Mouse (Mus musculus) B cell, adult 2 months (primary cell): Measurements from ENCODE around the gene Nyap2.
"Not testable (repeated sequence)": the region's sequence is repeated elsewhere in the genome, so short reads cannot be mapped to it uniquely, and the experiment has no call there.

Experiments
- DNase-seq, 2 experiments: peaks; one replicate each; pipeline ENCODE4 v3.0.0; 2022

The Nyap2 gene

GRCm38 (mm10) chr1:81209536-81209935, 132.8 kb downstream of the Nyap2 start:
- DNase-seq: no peak

- no peak for DNase-seq
Measured at GRCm38 (mm10) chr1:81211491-81211890, 134.7 kb downstream of the Nyap2 start.

- DNase-seq: no peak
Measured at GRCm38 (mm10) chr1:81219790-81220189, 143.0 kb downstream of the Nyap2 start.

- DNase-seq: no peak
Measured at GRCm38 (mm10) chr1:81231759-81232406, 155.1 kb downstream of the Nyap2 start.

GRCm38 (mm10) chr1:81232407-81232789, 155.6 kb downstream of the Nyap2 start:
- DNase-seq: not testable (repeated sequence)

GRCm38 (mm10) chr1:81248447-81249205, 171.9 kb downstream of the Nyap2 start:
- DNase-seq: no peak

DNA sequence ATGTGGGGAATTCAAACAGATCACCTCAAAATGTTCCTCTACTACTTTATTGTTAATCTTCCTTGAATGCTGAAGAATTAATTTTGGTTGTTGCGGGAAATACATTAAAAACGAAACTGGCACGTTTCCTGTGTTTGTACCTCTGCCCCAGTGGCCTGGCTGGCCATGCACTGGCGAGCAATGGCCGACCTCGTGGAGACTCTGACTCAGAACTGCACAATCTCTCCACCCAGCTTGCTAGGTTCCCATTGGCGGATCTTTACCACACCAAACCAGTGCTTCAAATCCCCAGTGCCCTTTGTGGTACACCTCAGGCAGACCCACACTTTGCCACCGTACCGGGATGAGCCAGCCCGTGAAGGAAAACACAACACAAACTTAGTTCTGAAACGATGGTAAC, 173.3 kb downstream of the Nyap2 start:
- no peak for DNase-seq

DNA sequence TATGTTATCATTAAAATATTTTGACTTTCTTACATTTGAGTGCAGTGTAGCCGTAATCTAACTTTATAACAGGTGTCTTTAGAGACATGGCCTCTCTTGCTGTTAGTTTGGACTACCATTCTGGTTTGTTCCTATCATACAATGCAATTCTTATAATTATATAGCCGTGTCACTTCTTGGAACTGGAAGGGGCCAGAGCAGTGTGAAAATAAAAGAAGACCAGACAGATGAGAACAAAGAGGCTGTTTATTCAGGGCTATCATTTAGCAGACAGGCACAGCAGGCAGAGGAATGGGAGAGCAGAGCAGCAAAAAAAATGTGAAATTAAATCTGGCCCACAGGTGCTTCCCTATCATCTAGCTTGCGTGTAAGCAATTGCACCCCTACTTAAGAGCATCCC, 189.7 kb downstream of the Nyap2 start:
- DNase-seq: no peak

- DNase-seq: no peak
Measured at GRCm38 (mm10) chr1:81280978-81281377, 204.2 kb downstream of the Nyap2 start.

GRCm38 (mm10) chr1:81285633-81286032, 208.9 kb downstream of the Nyap2 start:
- no peak for DNase-seq

DNA sequence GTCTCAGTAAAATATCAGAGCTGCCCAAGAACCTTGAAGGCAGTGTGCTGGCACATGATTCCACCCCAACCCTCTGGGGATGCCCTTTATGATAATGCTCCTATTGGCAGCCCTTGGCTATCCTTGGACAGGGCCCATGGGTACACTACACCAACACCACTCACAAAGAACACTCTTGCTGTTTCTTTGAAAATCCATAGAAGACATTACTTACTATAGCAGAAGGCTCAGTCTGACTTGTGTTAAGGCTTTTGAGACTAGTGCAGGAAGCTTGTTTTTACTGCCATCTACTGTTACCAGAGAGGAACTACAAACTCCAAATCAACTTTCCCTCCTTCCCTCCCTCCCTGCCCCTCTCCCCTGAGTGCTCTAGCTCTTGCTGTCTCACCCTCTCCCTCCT, 210.3 kb downstream of the Nyap2 start:
- peak; percentile 1 to 2 for DNase-seq

DNA sequence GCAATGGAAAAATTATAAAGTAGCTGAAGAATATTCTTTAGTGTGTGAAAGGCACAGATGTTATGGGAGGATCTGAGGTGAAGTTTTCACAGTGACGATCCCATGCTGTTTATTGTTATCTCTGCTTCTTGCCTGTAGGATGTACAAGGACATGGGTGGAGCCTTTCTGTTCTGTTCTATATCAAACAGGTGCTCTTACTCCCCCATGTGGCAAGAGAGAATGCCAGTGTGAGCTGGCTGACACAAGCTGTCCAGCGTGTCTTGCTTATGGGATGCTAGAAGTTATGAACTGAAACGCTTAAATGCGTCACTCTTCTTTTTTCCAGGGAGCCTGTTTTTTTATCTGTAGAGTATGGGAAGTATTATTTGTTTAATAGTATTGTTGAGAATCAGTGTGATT, 224.0 kb downstream of the Nyap2 start:
- DNase-seq: no peak

- peak; percentile 5 to 9 for DNase-seq
Measured at GRCm38 (mm10) chr1:81301661-81302060, 224.9 kb downstream of the Nyap2 start.

GRCm38 (mm10) chr1:81303389-81303788, 226.6 kb downstream of the Nyap2 start:
- DNase-seq: no peak

DNA sequence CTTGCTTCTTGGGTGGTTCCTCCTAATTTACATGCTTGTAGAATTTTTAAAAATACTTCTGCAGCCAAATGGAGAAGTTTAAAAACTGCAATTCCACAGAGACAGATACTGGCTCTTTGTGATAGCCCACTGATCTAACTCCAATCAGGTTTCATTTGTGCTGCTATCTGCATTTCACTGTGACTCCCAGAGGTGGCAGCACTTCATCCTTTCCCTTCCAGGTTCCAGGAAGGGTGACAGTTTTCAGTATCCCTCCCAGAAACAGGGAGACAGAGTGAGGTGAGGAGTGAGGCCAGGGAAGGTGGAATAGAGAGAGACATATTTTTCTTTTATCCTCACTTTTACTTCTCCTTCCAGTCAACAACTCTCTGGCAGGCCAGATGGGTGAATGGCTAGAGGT, 230.7 kb downstream of the Nyap2 start:
- no peak for DNase-seq

GRCm38 (mm10) chr1:81307934-81308333, 231.2 kb downstream of the Nyap2 start:
- no peak for DNase-seq

DNA sequence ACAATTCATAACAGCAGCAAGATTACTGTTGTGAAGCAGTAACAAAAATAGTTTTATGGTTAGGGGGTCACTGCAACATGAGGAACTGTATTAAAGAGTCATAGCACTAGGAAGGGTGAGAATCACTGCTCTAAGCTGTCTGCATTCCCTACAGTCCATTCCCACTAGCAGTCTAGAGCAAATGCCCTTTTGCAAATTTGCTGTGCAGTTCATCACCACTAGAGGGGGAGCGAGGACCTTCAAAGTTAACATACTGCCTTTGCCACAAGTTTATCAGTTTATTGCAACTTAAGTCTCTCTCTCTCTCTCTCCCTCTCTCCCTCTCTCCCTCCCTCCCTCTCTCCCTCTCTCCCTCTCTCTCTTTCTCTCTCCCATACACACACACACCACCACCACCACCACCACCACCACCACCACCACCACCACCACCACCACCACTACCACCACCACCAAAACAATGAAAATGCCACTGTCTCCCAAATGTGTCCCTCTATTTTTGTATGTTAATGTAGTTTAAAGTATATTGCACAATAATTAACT, 233.4 kb downstream of the Nyap2 start:
- peak; percentile 52 to 58 for DNase-seq

DNA sequence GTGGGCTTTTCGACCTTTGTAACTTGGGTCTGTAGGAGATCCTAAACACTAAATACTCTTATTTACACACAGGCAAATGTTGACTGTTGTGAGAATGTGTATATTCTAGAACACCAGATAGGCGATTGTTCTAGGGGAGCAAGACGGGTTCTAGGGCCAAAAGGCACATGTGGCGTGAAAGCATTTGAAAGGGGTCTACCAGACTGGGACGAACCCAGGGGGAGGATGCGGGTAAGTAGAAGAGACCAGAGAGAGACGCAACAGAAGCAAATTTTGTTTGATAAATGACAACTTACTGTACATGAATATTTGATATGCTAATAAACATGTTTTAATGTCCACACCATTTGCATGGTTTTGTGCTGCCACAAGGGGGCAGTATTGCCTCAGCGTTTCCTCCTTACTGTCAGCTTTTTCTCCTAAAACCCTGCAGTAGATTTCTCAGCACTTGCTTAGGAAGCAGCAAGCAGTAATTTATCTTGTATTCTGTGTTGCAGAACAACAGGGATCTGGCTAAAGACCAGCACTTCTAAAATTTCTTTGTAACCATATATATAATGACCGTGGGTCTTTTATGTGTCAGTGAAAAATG, 239.7 kb downstream of the Nyap2 start:
- DNase-seq: peak; percentile 73

DNA sequence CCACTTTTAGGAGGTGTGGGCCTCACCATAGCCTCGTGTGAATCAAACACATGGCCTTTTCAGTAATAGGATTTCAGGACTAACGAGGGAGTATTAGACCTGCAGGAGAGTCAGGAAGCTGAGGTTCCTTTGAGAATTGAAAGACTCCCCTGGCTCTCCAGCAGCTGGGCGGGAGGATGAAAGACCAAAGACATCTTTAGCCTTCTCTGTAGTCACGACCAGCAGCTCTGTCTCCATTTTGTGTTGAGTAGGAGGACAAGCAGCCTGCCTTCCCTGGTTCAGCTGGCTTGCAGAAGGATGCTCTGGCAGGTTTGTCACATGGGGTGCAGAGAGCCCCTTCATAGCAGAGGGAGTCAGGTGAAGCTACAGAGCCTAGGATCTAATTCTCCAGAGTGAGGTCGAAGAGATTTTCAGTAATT, 240.3 kb downstream of the Nyap2 start:
- DNase-seq: no peak

DNA sequence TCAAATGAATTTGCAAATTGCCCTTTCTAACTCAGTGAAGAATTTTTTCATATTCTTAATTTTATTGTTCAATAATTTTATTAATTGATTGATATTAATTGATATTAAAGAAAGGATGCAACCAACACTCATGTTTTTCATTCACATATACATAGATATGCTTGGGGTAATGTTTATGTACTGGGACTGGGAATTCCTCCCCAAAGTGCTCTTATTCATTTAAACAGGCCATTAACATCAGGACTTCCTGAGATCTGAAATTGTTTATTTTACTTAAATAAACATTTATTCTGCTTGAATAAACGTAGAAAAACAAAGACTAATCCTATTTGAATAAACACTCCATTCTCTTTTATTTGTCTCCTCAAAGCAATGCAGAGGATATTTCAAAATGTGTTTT, 311.0 kb downstream of the Nyap2 start:
- DNase-seq: no peak
